Mouse (Mus musculus) spleen, adult 12 weeks (tissue): ENCODE measurements around the gene Gpa33.

Experiments used
- DNase-seq: peaks from one replicate; pipeline ENCODE4 v3.0.0; 2022; ENCODE audit warnings: low spot score

Gpa33 gene

DNA sequence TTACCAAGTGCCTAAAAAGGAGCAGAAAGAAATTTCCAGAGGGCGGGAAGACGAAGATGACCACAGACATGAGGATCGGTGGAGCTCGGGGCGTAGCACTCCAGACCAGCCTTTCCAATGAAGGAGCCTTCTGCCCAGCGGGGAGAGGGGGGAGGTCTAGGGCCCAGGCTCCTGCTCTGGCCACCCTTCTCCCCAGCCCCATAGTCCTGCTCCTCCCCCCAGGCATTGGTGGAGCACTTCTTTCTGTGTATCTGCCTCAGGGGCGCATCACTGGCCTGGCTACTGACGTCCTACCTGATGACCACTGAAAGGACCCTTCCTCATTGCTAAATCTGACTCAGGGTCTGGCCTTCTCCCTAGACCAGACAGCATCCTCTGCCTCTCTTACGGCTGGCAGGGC lies 35.1 kb downstream of the Gpa33 start:
- DNase-seq = no peak

- DNase-seq = no peak
These were observed 37.4 kb downstream of the Gpa33 start for GRCm38 (mm10) chr1:166167405-166167804.

DNA sequence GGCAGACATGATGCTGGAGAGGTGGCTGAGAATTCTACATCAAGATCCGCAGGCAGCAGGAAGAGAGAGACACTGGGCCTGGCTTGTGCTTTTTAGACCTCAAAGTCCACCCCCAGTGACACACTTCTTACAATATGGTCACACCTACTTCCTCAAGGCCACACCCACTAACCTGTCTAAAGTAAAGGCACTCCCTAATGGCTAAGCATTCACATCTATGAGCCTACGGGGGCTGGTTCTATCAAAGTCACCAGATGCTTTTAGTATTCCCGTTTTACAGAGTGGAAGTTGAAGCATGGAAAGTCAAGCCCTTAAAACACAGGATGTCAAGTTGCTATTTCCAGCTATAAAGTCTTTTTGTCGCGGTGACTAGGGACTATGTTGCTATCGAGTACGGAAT lies 38.0 kb downstream of the Gpa33 start:
- no peak for DNase-seq

DNA sequence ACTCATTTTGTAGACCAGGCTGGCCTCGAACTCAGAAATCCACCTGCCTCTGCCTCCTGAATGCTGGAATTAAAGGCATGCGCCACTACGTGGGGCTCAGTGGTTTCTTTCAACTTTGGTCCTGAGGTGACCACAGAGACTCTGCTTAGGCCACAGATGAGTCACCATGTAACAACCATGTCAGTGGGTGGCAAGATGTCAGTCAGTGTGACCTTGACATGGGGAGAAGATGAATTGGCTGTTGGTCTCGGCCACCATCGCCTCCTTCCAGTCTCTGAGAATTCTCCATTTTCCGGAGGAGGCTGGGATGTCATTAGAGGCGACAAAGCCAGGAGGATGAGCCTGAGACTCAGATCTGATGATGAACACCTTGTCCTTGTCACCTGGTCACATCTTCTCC lies 39.7 kb downstream of the Gpa33 start:
- no peak for DNase-seq

- no peak for DNase-seq
These were observed 40.8 kb downstream of the Gpa33 start for GRCm38 (mm10) chr1:166170852-166171251.

DNA sequence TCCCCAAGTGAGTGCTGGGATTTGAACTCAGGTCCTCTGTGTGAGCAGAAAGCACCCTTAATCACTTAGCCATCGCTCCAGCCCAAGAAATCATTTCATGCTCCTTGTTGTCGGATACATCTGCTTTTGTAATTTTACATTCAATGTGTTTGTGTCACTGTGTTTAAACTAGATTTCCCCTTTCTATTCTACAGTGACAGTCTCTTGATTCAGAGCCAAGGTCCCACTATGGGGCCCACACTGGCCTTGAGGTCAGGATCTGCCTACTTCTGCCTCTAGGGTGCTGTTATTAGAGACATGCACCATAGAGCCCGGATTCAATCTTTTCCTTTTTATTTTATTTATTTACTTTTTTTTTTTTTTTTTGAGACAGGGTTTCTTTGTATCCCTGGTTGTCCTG lies 43.0 kb downstream of the Gpa33 start:
- DNase-seq = no peak

DNA sequence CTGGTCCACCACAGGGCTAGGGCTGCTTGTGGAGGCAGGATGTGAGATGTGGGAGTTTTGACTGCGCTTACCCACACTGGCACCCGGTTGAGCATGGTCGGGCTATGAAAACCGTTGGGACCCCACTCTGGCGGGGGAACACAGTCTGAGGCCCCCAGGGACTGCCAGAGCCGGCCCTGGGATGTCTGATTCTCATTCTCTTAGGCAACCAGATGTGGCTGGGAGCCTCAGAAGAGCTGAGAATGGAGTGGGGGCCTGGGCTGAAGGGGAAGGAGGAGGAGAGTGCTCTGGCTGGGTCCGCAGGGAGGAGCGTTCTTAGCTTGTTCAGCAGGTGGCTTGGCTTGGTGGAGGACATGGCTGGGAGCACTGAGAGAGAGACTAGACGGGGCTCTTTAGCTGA lies 43.6 kb downstream of the Gpa33 start:
- no peak for DNase-seq

DNA sequence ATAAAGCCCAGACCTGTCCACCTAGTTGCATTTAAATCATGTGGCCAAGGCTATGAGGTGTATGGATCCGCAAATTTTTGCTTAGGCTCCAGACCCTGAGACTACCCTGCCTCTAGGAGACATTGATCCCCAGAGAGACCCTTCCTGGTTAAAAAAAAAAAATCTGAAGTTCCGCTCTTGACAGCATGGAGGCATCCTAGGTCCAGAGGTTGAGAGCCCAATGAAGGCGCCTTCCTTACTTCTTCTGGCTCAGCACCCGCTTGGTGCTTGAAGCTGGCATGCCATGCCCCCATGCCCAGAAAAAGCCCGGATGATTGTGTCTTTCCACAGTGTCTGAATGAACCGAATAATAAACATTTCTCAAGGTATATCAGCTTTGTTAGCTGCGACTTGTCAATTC lies 51.5 kb downstream of the Gpa33 start:
- DNase-seq = no peak

DNA sequence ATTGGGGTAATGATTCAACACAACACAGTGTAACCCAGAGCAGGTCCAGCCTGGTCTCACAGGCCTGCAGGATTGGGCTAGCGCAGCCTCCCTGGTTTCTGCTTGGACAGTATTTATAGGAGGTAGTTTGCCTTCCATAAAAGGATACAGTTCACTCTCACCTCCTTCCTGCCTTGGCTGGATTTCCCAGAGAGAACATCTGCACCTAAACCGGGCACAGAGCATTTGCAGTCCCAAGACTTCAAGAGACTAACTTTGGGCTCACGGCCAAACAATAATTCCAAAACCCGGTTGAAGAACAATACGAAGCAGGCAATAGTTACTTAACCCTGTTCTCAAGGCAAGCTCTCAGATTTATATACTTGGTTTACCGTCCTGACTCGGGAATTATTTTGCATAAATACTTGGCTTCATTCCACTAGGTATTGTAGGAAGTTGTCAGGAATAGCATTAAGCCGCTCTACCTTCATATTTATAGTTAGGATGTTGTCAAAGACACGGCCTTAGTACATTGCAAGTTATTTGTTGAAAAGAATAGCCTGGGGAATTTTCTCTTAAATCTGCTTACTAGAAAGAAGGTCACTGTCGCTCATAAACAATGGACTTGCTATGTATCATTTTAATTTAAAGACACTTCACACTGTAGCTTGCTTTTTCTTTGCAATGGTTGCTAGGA lies 53.1 kb downstream of the Gpa33 start:
- no peak for DNase-seq

DNA sequence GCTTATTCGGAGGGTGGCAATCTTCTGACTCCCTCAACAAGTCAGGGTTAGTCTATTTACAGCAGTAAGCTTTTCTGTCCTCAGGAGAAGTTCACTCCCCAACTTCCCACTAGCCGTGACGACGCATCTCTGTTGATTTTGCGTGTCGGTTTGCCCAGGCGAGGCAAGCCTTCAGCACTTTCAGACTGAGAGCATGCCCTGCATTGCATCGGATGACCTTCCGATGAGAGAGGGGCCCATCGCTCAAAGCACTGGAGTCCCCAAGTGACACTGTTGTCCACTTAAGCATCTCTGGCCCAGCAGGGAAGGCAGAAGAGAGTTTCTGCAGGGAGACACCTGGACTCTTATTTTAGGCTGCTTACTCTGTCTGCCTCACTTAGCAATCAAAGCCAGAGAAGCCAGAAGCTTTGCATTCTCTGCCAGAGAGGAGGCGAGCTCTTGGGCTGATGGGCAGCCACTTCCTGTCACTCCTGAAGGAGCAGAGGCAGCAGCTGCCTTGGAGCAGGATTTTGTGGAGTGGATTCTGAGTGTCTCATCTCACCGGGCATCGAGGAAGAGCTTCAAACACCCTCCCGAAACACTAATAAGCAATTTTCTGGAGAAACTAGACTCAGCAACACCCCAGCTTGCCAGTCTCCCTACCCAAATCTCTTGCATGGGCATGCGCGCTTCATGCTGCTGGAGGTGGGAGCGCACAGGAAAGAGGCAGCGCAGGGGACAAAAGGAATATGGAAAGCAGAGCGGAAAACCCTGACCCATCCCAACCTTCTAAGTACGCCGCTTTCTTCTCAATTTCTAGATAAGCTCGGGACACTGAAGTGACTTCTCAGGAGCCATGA lies 54.6 kb downstream of the Gpa33 start:
- DNase-seq = no peak

DNA sequence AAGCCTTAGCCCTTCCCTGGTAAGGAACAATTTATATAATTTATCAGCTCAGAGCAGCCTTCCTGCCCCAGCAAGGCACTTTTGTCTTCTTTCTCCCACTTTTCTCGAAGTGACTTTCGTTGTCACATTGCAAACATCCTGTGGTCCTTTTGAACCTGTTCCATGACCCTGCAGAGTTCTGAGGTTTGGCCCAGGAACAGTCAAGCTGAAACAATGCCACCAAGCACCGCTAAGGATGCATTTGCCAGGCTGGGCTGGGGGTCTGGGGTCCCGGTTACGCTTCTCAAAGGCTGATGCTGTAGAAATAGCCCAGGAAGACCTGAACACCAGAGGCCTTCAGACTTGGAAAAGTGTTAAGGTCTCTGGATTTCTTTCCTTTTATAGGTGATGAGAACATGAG lies 55.3 kb downstream of the Gpa33 start:
- no peak for DNase-seq

DNA sequence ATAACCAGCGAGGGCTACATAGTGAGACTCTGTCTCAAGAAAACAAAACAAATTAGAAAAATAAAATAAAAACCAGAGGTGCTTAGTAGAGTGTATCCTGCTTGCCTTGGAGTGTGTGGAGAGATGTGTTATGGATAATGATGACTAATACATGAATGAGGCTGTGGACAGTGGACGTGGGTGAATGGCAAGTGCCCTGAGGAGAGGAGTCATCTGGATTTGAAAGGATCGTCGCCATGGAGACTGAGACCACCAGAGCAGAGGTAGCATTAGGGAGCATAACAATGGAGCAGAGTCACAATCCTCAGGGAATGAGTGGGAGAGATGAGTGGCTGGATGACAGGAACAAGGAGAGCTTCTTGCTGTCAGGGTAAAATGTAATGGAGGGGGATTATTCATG lies 59.8 kb downstream of the Gpa33 start:
- DNase-seq = no peak

- DNase-seq = no peak
These were observed 74.1 kb downstream of the Gpa33 start for GRCm38 (mm10) chr1:166204171-166204570.

- no peak for DNase-seq
These were observed 75.1 kb downstream of the Gpa33 start for GRCm38 (mm10) chr1:166205159-166205558.

GRCm38 (mm10) chr1:166209371-166209770 lies 79.3 kb downstream of the Gpa33 start:
- no peak for DNase-seq

DNA sequence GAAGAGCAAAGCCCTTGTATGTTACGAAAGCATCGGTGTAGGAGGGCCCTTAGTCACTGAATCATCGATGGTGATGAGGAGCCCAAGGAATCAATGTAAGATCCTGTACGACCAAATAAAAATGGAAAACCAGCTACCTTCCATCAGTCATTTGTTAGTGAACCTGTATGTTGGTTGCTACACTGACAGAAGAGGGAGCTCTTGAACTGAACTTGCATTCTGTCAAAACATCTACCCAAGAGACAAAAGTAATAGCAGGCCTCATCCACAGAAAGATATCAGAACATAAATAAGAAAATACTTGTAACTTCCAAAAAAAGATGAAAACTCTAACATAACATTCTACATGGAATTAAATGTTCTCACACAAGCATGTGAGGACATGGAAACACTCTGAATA lies 84.1 kb downstream of the Gpa33 start:
- DNase-seq = no peak
